Mouse (Mus musculus) hindbrain, embryonic 13.5 days (tissue): ENCODE data around the gene Rnd1. TPM values are rescaled to one million over a fixed set of nuclear protein-coding genes. Genes with fewer than 3 reads are reported as not detected.

ENCODE experiments used
- ATAC-seq: fragments of 200-750 bp; cut with Nextera tagmentation; 2 replicates; pipeline ENCODE4 v1.8.0; 2017; ENCODE audit warnings: moderate TSS enrichment; ENCODE audit not compliant: low FRiP score
- H3K27ac ChIP-seq: fragments of 300-500 bp; sonication (generic); 2 replicates; pipeline ENCODE4 v1.5.1; 2015; ENCODE audit warnings: inconsistent platforms, mild to moderate bottlenecking, moderate library complexity
- H3K27me3 ChIP-seq: fragments of 300-500 bp; sonication (generic); 2 replicates; pipeline ENCODE4 v1.6.1; 2015; ENCODE audit warnings: mild to moderate bottlenecking, inconsistent platforms
- H3K36me3 ChIP-seq: fragments of 300-500 bp; sonication (generic); 2 replicates; pipeline ENCODE4 v1.6.1; 2015; ENCODE audit warnings: mild to moderate bottlenecking, inconsistent platforms
- H3K4me1 ChIP-seq: fragments of 300-500 bp; sonication (generic); replicated peaks from 2 replicates; pipeline ENCODE4 v1.6.1; 2015; ENCODE audit warnings: inconsistent platforms
- H3K4me2 ChIP-seq: fragments of 300-500 bp; sonication (generic); 2 replicates; pipeline ENCODE4 v1.6.1; 2015; ENCODE audit warnings: inconsistent platforms, mild to moderate bottlenecking, moderate library complexity
- H3K4me3 ChIP-seq: fragments of 300-500 bp; sonication (generic); 2 replicates; pipeline ENCODE4 v1.5.1; 2015; ENCODE audit warnings: mild to moderate bottlenecking, inconsistent platforms
- H3K9ac ChIP-seq: fragments of 300-500 bp; sonication (generic); 2 replicates; pipeline ENCODE4 v1.6.1; 2015; ENCODE audit warnings: mild to moderate bottlenecking, inconsistent platforms
- H3K9me3 ChIP-seq: fragments of 300-500 bp; sonication (generic); 2 replicates; pipeline ENCODE4 v1.6.1; 2016; ENCODE audit warnings: inconsistent platforms
- WGBS: fragments of 180-500 bp; shearing (Covaris S2); methylation state at CpG from one replicate; pipeline ENCODE4 v1.1.7; 2015; 5-methylcytosine and 5-hydroxymethylcytosine counted together
- polyA plus RNA-seq: library from polyadenylated mRNA; unstranded; fragments of >200 nt; fragmentation: Nextera tagmentation; extraction: Ambion mirVana; gene quantifications from 2 replicates; pipeline ENCODE4 v1.2.1, GENCODE M21; 2015

Rnd1 gene
- polyA plus RNA-seq, 1 experiment from 2014 or later: 7.4 TPM

DNA sequence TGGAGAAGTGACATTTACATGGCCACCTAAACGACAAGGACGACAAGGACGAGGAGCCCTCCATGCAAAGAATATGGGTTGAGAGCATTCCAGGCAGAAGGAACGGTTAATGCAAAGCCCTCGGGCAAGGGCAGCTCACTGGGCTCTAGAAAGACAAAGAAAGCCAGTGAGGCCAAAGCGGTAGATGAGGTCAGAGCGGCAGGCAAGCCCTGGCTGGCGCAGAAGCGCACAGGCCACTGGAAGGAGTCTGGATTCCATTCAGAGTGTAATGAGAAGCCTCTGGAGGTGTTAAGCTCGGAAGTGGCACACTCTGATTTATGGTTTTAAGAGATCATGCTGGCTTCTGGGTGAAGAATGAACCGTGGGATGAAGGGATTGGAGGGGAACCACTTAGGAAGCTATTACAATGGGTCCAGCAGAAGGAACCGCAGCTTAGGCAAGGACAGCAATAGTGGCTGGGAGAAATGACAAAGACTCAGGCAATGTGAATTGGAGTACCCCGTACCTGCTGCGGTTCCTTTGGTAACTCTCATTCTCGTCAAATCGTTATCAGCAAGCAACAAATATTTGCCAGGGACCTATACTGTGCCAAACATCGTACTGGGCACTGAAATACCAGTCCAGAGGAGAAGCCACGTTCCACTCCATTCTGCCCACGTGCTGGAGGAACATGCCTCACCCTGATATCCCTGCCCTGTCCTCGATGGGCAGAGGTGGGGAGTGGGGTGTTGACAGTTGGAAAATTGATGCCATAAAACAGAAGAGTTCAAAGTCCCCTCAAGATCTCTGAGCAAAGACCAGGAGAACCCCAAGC, 60.7 kb downstream of the Rnd1 start:
- Histone ChIP-seq H3K27me3 (peaks cover 13% of the 10 kb centered on the region), H3K9ac (no peak overlapping the region), H3K36me3 (no peaks in the 10 kb centered on the region), H3K27ac (no peak overlapping the region), H3K4me1 (peaks cover 17% of the 10 kb centered on the region), H3K4me3 (no peak overlapping the region), H3K9me3 (no peaks in the 10 kb centered on the region), H3K4me2 (0 out of 2 replicates have a peak overlapping the region, but pooled peaks have one; percentile 13)
- WGBS: 46% methylated on average over 20 of the region's 20 CpGs
- no peak for ATAC-seq

DNA sequence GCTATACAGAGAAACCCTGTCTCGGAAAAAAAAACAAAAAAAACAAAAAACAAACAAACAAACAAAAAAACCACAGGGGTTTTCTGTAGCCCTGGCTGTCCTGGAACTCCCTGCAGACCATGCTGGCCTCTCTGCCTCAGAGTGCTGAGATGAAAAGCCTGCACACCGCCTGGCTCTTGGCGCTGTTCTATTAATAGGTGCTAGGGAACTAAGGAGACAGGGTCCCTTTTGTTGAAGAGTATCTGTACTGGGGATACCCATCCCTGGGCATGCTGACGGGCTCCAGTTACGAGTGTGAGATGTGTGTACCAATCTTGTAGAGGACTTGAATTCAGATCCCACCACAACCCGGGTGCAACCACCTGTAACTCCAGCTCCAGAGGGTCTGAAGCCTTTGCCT, 61.5 kb downstream of the Rnd1 start:
- 66% methylated on average over 6 of the region's 6 CpGs for WGBS
- H3K27me3 ChIP-seq: peaks cover 13% of the 10 kb centered on the region
- no peak overlapping the region for H3K9ac ChIP-seq
- H3K9me3 ChIP-seq: no peaks in the 10 kb centered on the region
- no peak overlapping the region for H3K4me2 ChIP-seq
- no peak overlapping the region for H3K27ac ChIP-seq
- H3K4me3 ChIP-seq: no peak overlapping the region
- ATAC-seq: no peak
- H3K36me3 ChIP-seq: no peaks in the 10 kb centered on the region
- H3K4me1 ChIP-seq: peaks cover 17% of the 10 kb centered on the region

DNA sequence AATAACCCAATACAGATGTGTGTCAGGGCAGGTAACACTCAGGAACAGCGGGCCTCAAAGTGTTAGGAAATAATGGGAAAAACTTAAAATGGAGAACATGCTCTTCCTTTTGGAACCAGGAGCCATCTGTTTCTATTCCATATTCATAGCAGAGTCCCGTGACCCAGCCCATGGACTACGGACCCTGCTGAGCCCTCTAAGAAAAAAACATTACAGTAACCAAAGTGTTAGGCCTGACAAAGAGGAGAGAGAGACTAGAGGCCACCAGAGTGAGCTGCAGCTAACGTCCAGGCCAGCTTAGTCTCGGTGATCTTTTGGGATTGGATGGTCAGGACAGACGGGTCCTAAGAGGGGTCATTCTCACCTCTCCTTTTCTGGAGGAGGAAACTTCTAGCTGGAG, 62.3 kb downstream of the Rnd1 start:
- Histone ChIP-seq H3K27ac (peak overlapping the region; percentile 30; the same call in 1 of the 2 replicates), H3K4me1 (peaks cover 22% of the 10 kb centered on the region), H3K9me3 (no peaks in the 10 kb centered on the region), H3K27me3 (peaks cover 13% of the 10 kb centered on the region), H3K4me2 (no peak overlapping the region), H3K9ac (0 out of 2 replicates have a peak overlapping the region, but pooled peaks have one; percentile 3), H3K36me3 (no peaks in the 10 kb centered on the region), H3K4me3 (no peak overlapping the region)
- 46% methylated on average over 6 of the region's 6 CpGs for WGBS
- no peak for ATAC-seq

GRCm38 (mm10) chr15:98614551-98614950, 62.7 kb downstream of the Rnd1 start:
- no peak overlapping the region for H3K4me2 ChIP-seq
- H3K4me3 ChIP-seq: no peak overlapping the region
- H3K27me3 ChIP-seq: peaks cover 13% of the 10 kb centered on the region
- H3K36me3 ChIP-seq: no peaks in the 10 kb centered on the region
- ATAC-seq: no peak
- WGBS: 31% methylated on average over 9 of the region's 9 CpGs
- H3K9ac ChIP-seq: peak overlapping the region; percentile 3; the same call in 1 of the 2 replicates
- peaks cover 25% of the 10 kb centered on the region for H3K4me1 ChIP-seq
- H3K9me3 ChIP-seq: no peaks in the 10 kb centered on the region
- peak overlapping the region; percentile 30 for H3K27ac ChIP-seq

Other genes with a start within 250 kb of the Rnd1 start
- not detected in 2 replicates for gene Olfr282, start 246.2 kb downstream of the Rnd1 start, polyA plus RNA-seq
- not detected in 2 replicates for gene Olfr281, start 224.9 kb downstream of the Rnd1 start, polyA plus RNA-seq
- not detected in 2 replicates for gene OR5BS1P, start 207.6 kb downstream of the Rnd1 start, polyA plus RNA-seq
- not detected in 2 replicates for gene Lalba, start 194.7 kb downstream of the Rnd1 start, polyA plus RNA-seq
- gene Olfr279, start 185.1 kb downstream of the Rnd1 start, polyA plus RNA-seq: not detected in 2 replicates
- 131 and 132 TPM in 2 replicates for gene Kansl2, start 143.2 kb downstream of the Rnd1 start, polyA plus RNA-seq
- gene Ccnt1, start 106.5 kb downstream of the Rnd1 start, polyA plus RNA-seq: 69.7 and 77.0 TPM in 2 replicates
- 0.39 TPM in 1 of 2 replicates, not detected in the other for gene 4930415O20Rik, start 106.5 kb downstream of the Rnd1 start, polyA plus RNA-seq
- gene Adcy6, start 67.4 kb downstream of the Rnd1 start, polyA plus RNA-seq: 10.1 and 11.7 TPM in 2 replicates
- 124 and 135 TPM in 2 replicates for gene Cacnb3, start 46.6 kb downstream of the Rnd1 start, polyA plus RNA-seq
- gene Ddx23, start 14.6 kb downstream of the Rnd1 start, polyA plus RNA-seq: 27.5 and 28.0 TPM in 2 replicates
- gene Ccdc65, start 30.7 kb upstream of the Rnd1 start, polyA plus RNA-seq: 3.6 and 4.3 TPM in 2 replicates
- gene Fkbp11, start 50.7 kb upstream of the Rnd1 start, polyA plus RNA-seq: 5.1 and 6.6 TPM in 2 replicates
- gene Arf3, start 85.8 kb upstream of the Rnd1 start, polyA plus RNA-seq: 68.4 and 71.7 TPM in 2 replicates
- gene Wnt10b, start 100.7 kb upstream of the Rnd1 start, polyA plus RNA-seq: 0.12 TPM in 1 of 2 replicates, not detected in the other
- gene Wnt1, start 112.4 kb upstream of the Rnd1 start, polyA plus RNA-seq: 3.7 and 4.6 TPM in 2 replicates
- gene Ddn, start 132.0 kb upstream of the Rnd1 start, polyA plus RNA-seq: 0.63 and 0.69 TPM in 2 replicates
- gene Prkag1, start 154.1 kb upstream of the Rnd1 start, polyA plus RNA-seq: 73.4 and 77.5 TPM in 2 replicates
- 11.6 and 12.1 TPM in 2 replicates for gene Kmt2d, start 193.7 kb upstream of the Rnd1 start, polyA plus RNA-seq
- 29.7 and 34.7 TPM in 2 replicates for gene Rhebl1, start 217.1 kb upstream of the Rnd1 start, polyA plus RNA-seq
- gene Dhh, start 221.1 kb upstream of the Rnd1 start, polyA plus RNA-seq: 1.7 and 2.2 TPM in 2 replicates
- gene Lmbr1l, start 240.8 kb upstream of the Rnd1 start, polyA plus RNA-seq: 37.7 and 38.3 TPM in 2 replicates